Mouse (Mus musculus): ENCODE results near the gene Myog. TPM values are rescaled to one million over a fixed set of nuclear protein-coding genes. Genes with fewer than 3 reads are reported as not detected.

Gene Myog
- polyA plus RNA-seq, 1 experiment from 2014 or later, result not detected

- no peak for ATAC-seq (ENCODE audit: low FRiP score, low TSS enrichment)
- no peak overlapping the region for H3K4me3 ChIP-seq (replicated peaks; ENCODE audit: low read depth, low read length)
- no peaks in the 10 kb centered on the region for H3K27me3 ChIP-seq (ENCODE audit: control insufficient read depth, insufficient read depth, low read length)
- H3K36me3 ChIP-seq (ENCODE audit: control insufficient read depth, insufficient read depth, low read length), result 0 out of 2 replicates have a peak, but pooled peaks cover 4% of the 10 kb centered on the region
- WGBS, result 86% methylated on average over 6 of the region's 6 CpGs
- no peaks in the 10 kb centered on the region for H3K9me3 ChIP-seq (ENCODE audit: control insufficient read depth, low read length)
- no peak for DNase-seq
- no peak overlapping the region for H3K9ac ChIP-seq (replicated peaks; ENCODE audit: low read length)
- H3K4me2 ChIP-seq (ENCODE audit: low read length), result no peak overlapping the region
- no peak overlapping the region for H3K27ac ChIP-seq (replicated peaks; ENCODE audit: low read depth, low read length)
- peaks cover 7% of the 10 kb centered on the region for H3K4me1 ChIP-seq (ENCODE audit: control insufficient read depth, insufficient read depth, low read length)
Measured at GRCm38 (mm10) chr1:134322591-134322990, 32.8 kb downstream of the Myog start.

- no peak overlapping the region for H3K4me2 ChIP-seq (ENCODE audit: low read length)
- H3K4me3 ChIP-seq (replicated peaks; ENCODE audit: low read depth, low read length), result no peak overlapping the region
- H3K4me1 ChIP-seq (ENCODE audit: control insufficient read depth, insufficient read depth, low read length), result no peaks in the 10 kb centered on the region
- no peak for DNase-seq
- no peak overlapping the region for H3K27ac ChIP-seq (replicated peaks; ENCODE audit: low read depth, low read length)
- no peaks in the 10 kb centered on the region for H3K27me3 ChIP-seq (ENCODE audit: control insufficient read depth, insufficient read depth, low read length)
- 0 out of 2 replicates have a peak, but pooled peaks cover 4% of the 10 kb centered on the region for H3K36me3 ChIP-seq (ENCODE audit: control insufficient read depth, insufficient read depth, low read length)
- WGBS, result 92% methylated on average over 12 of the region's 12 CpGs
- no peak for ATAC-seq (ENCODE audit: low FRiP score, low TSS enrichment)
- no peak overlapping the region for H3K9ac ChIP-seq (replicated peaks; ENCODE audit: low read length)
- H3K9me3 ChIP-seq (ENCODE audit: control insufficient read depth, low read length), result no peaks in the 10 kb centered on the region
Measured at GRCm38 (mm10) chr1:134326841-134327346, 37.1 kb downstream of the Myog start.

- 58% methylated on average over 20 of the region's 20 CpGs for WGBS
- H3K9ac ChIP-seq (replicated peaks; ENCODE audit: low read length), result no peak overlapping the region
- no peak for ATAC-seq (ENCODE audit: low FRiP score, low TSS enrichment)
- H3K36me3 ChIP-seq (ENCODE audit: control insufficient read depth, insufficient read depth, low read length), result no peaks in the 10 kb centered on the region
- no peak overlapping the region for H3K27ac ChIP-seq (replicated peaks; ENCODE audit: low read depth, low read length)
- peak; percentile 94 for DNase-seq
- no peak overlapping the region for H3K4me3 ChIP-seq (replicated peaks; ENCODE audit: low read depth, low read length)
- H3K4me1 ChIP-seq (ENCODE audit: control insufficient read depth, insufficient read depth, low read length), result 0 out of 2 replicates have a peak, but pooled peaks cover 4% of the 10 kb centered on the region
- H3K4me2 ChIP-seq (ENCODE audit: low read length), result no peak overlapping the region
- H3K9me3 ChIP-seq (ENCODE audit: control insufficient read depth, low read length), result no peaks in the 10 kb centered on the region
- no peaks in the 10 kb centered on the region for H3K27me3 ChIP-seq (ENCODE audit: control insufficient read depth, insufficient read depth, low read length)
Measured at GRCm38 (mm10) chr1:134331879-134332635, 42.3 kb downstream of the Myog start.

- DNase-seq, result peak; percentile 28
- 52% methylated on average over 13 of the region's 13 CpGs for WGBS
- peak; percentile 60; the same call in 1 of the 2 replicates for ATAC-seq (ENCODE audit: low FRiP score, low TSS enrichment)
Measured at GRCm38 (mm10) chr1:134332770-134333271, 43.0 kb downstream of the Myog start, which contains the start of gene Ppfia4. Ppfia4 (minus strand) TSS chr1:134332928.

GRCm38 (mm10) chr1:134333371-134334110, 43.8 kb downstream of the Myog start:
- DNase-seq (no peak), ATAC-seq (ENCODE audit: low FRiP score, low TSS enrichment) (no peak)
- H3K4me1 ChIP-seq (ENCODE audit: control insufficient read depth, insufficient read depth, low read length), result 0 out of 2 replicates have a peak, but pooled peaks cover 4% of the 10 kb centered on the region
- H3K9ac ChIP-seq (replicated peaks; ENCODE audit: low read length), result no peak overlapping the region
- WGBS, result 85% methylated on average over 10 of the region's 10 CpGs
- H3K4me2 ChIP-seq (ENCODE audit: low read length), result no peak overlapping the region
- no peak overlapping the region for H3K4me3 ChIP-seq (replicated peaks; ENCODE audit: low read depth, low read length)
- no peaks in the 10 kb centered on the region for H3K36me3 ChIP-seq (ENCODE audit: control insufficient read depth, insufficient read depth, low read length)
- H3K27me3 ChIP-seq (ENCODE audit: control insufficient read depth, insufficient read depth, low read length), result no peaks in the 10 kb centered on the region
- H3K9me3 ChIP-seq (ENCODE audit: control insufficient read depth, low read length), result no peaks in the 10 kb centered on the region
- H3K27ac ChIP-seq (replicated peaks; ENCODE audit: low read depth, low read length), result no peak overlapping the region

More at GRCm38 (mm10) chr1:134332770-134333271, 43.0 kb downstream of the Myog start, which contains the start of gene Ppfia4:
- 0 out of 2 replicates have a peak, but pooled peaks cover 4% of the 10 kb centered on the region for H3K4me1 ChIP-seq (ENCODE audit: control insufficient read depth, insufficient read depth, low read length)
- no peak within 1 kb of the TSS for H3K27ac ChIP-seq (replicated peaks; ENCODE audit: low read depth, low read length)
- no peak within 1 kb of the TSS for H3K9ac ChIP-seq (replicated peaks; ENCODE audit: low read length)
- H3K36me3 ChIP-seq (ENCODE audit: control insufficient read depth, insufficient read depth, low read length), result no peaks in the 10 kb centered on the region
- no peak within 1 kb of the TSS for H3K4me2 ChIP-seq (ENCODE audit: low read length)
- H3K27me3 ChIP-seq (ENCODE audit: control insufficient read depth, insufficient read depth, low read length), result no peaks in the 10 kb centered on the region
- no peaks in the 10 kb centered on the region for H3K9me3 ChIP-seq (ENCODE audit: control insufficient read depth, low read length)
- H3K4me3 ChIP-seq (replicated peaks; ENCODE audit: low read depth, low read length), result no peak within 1 kb of the TSS

- Histone ChIP-seq H3K9ac (replicated peaks; ENCODE audit: low read length) (no peak overlapping the region), H3K4me1 (ENCODE audit: control insufficient read depth, insufficient read depth, low read length) (0 out of 2 replicates have a peak, but pooled peaks cover 4% of the 10 kb centered on the region), H3K9me3 (ENCODE audit: control insufficient read depth, low read length) (no peaks in the 10 kb centered on the region), H3K36me3 (ENCODE audit: control insufficient read depth, insufficient read depth, low read length) (no peaks in the 10 kb centered on the region), H3K27ac (replicated peaks; ENCODE audit: low read depth, low read length) (no peak overlapping the region), H3K4me2 (ENCODE audit: low read length) (no peak overlapping the region), H3K4me3 (replicated peaks; ENCODE audit: low read depth, low read length) (no peak overlapping the region), H3K27me3 (ENCODE audit: control insufficient read depth, insufficient read depth, low read length) (no peaks in the 10 kb centered on the region)
- no peak for ATAC-seq (ENCODE audit: low FRiP score, low TSS enrichment)
- WGBS, result 87% methylated on average over 7 of the region's 7 CpGs
- no peak for DNase-seq
Measured at GRCm38 (mm10) chr1:134334111-134334827, 44.5 kb downstream of the Myog start.

GRCm38 (mm10) chr1:134335211-134335923, 45.6 kb downstream of the Myog start:
- DNase-seq (no peak), ATAC-seq (ENCODE audit: low FRiP score, low TSS enrichment) (no peak)
- Histone ChIP-seq H3K4me2 (ENCODE audit: low read length) (no peak overlapping the region), H3K4me3 (replicated peaks; ENCODE audit: low read depth, low read length) (no peak overlapping the region), H3K36me3 (ENCODE audit: control insufficient read depth, insufficient read depth, low read length) (no peaks in the 10 kb centered on the region), H3K27ac (replicated peaks; ENCODE audit: low read depth, low read length) (no peak overlapping the region), H3K9ac (replicated peaks; ENCODE audit: low read length) (no peak overlapping the region), H3K4me1 (ENCODE audit: control insufficient read depth, insufficient read depth, low read length) (0 out of 2 replicates have a peak, but pooled peaks cover 4% of the 10 kb centered on the region), H3K9me3 (ENCODE audit: control insufficient read depth, low read length) (no peaks in the 10 kb centered on the region), H3K27me3 (ENCODE audit: control insufficient read depth, insufficient read depth, low read length) (no peaks in the 10 kb centered on the region)
- WGBS, result 78% methylated on average over 13 of the region's 13 CpGs
